Mouse (Mus musculus) fibroblast of lung, adult 2 months (primary cell): ENCODE results near the gene Gdf9.

Source experiments
- DNase-seq: peaks from one replicate; pipeline ENCODE4 v3.0.0-alpha.2; 2011; ENCODE audit warnings: low read depth

Gdf9 gene

GRCm38 (mm10) chr11:53445562-53445961 lies 14.7 kb downstream of the Gdf9 start:
- no peak for DNase-seq

DNA sequence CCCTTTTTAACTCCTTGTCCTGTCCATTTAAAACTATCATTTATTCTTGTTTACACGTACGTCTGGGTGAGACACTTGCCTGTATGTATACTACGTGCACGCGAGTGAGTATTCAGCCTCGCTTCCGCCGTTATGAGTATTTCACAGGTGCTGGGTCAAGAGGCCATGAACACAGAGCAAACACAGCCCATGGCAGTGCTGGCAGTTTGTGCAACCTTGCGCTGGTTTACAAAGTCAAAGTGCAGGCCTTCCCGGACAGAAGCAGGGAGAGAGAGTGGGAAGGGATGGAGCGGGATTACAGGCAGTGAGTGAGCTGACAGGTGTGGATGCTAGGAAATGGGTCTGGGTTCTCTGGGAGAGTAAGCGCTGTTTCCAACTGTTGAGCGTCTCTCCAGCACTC lies 15.4 kb downstream of the Gdf9 start:
- no peak for DNase-seq

DNA sequence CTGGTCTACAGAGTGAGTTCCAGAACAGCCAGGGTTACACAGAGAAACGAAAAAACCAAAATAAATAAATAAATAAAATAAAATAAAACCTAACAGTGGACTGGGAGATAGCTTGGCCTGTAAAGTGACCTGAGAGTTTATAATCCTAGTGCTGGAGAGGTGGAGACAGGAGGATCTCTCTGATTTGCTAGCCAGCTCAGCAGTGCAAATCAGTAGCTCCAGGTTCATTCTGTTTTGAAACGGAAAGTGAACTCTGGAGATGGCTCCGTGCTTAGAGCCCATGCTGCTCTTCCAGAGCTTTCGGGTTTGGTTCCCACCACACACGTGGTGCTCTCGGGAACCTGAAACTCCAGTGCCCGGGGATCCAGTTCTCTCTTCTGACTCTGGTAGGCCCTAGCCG lies 17.2 kb downstream of the Gdf9 start:
- DNase-seq, result no peak

DNA sequence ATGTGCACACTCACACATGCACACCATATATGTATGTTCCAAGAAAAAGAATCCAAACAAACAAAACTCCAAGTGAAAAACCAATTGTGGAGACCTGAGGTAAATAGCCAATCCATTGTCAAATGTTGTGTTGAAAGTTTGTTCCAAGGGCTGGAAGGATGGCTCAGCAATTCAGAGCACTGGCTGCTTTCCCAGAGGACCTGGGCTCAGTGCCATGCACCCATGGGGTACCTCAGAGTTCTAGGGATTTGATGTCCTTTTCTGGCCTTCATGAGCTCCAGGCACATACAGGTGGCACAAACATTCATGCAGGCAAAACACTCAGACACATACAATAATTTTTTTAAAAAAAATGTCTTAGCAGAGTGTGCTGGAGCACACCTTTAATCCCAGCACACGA lies 17.7 kb downstream of the Gdf9 start:
- DNase-seq, result no peak

DNA sequence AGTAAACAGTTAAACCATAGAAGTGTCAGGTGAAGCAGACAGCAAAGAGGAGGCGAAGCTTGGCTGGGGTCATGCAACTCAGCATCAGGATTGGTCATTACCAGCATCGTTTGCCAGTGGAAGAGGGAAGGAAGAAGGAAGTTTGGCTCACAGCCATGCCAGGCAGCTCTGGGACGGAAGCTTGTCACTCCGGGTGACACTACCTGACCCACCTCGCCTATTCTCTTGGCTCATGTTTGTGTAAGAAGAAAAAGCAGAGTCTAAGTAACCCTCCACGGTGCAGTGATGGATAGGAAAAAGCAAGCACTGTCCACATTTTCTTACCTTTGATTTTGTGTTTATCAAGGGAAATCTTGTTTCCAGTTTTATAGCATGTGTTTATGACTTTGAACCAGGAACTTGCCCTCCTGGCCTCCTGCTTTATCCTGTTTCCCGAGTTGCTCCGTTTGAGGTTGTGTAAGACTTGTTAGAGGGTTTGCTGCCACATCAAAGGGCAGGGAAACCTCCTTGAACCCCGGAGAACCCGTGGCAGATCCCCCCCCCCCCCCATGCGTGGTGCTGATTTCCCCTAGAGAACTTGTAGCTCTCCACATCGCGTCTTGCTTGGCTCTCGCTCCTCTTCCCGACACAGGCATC lies 19.4 kb downstream of the Gdf9 start:
- no peak for DNase-seq

DNA sequence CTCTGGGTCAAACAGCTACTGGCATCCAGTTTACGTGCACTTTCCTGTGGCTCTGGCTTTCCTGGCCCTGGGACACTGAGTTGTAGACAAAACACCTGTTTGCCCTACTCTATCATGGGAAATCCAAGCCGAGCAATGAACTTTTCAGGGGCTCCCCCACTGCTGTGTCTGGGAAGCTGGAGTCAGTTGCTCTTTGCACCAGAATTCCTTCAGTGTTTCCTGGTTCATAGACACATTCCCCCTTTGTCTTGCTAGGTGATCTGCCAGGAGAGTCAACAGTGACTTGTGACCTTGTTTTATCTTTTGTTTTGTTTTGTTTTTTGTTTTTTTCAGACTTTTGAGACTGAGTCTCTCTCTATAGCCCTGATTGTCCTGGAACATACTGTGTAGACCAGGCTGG lies 20.5 kb downstream of the Gdf9 start:
- no peak for DNase-seq

DNA sequence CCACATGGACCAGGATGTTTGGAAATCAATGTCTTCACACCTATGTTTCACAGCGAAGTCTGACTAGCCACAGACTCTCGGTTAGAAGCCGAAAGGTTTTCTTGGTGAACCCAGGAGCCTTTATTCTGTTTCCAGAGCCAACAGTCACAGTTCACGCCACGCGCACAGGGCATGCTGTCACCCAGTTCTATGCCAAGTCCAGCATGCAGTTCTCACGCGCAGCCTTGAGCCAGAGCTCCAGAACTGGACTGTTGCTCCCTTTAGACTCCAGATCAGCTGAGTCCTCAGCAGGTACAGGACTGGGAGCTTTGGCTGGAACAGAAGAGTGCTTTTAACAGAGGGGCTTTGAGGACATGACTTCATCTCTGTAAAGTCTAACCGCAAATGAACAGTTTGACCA lies 21.6 kb downstream of the Gdf9 start:
- DNase-seq, result no peak

DNA sequence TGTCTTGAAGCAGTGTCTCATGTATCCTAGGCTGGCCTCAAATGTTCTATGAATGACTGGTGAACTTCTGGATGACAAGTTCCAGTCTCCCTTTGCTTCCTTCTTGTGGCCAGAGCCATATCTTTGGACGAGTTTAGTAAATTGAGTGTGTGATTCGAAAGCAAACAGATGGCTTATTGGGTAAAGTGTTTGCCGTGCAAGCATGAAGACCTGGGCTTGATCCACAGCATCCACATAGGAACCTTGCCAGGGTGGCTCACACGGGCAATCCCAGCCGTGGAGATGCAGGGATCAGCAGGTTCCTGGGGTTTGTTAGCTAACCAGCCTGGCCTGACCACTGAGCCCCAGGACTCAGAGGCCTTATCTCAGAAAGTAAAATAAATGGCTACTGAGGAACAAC lies 22.2 kb downstream of the Gdf9 start:
- no peak for DNase-seq

- DNase-seq, result no peak
Measured at GRCm38 (mm10) chr11:53456474-53457371, 25.9 kb downstream of the Gdf9 start, which contains the start of the genes Gm10447 and Shroom1. Gene Gm10447 (minus strand): TSS chr11:53457110. Gene Shroom1 (plus strand): TSS chr11:53457205.

GRCm38 (mm10) chr11:53457372-53457954 lies 26.6 kb downstream of the Gdf9 start:
- DNase-seq, result no peak

DNA sequence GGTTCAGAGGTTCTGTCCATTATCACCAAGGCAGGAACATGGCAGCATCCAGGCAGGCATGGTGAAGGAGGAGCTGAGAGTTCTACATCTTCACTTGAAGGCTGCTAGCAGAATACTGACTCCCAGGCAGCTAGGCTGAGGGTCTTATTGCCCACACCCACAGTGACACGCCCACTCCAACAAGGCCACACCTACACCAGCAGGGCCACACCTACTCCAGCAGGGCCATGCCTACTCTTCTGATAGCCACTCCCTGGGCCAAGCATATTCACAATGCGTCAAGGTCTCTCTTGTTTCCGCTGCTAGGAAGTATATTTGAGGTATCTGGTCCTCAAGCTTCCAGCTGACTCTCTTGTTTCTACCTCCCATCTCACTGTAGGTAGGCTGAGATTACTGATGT lies 28.2 kb downstream of the Gdf9 start:
- no peak for DNase-seq

DNA sequence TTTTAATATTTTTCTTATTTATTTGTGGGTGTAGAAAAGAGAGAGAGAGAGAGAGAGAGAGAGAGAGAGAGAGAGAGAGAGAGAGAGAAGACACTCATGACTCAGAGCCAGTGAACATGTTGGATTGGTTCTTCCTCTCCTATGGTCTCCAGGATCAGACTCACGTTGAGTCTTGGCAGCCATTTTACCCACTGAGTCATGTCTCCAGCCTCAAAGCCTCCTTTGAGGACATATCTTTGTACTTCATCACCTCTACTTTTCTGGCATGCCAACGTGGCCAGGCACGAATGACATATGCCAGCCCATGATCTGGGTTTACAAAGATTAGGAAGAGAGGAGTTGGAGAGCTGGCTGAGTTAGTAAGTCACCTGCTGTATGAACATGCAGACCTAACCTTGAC lies 29.4 kb downstream of the Gdf9 start:
- peak; percentile 74 for DNase-seq

GRCm38 (mm10) chr11:53461727-53462126 lies 30.9 kb downstream of the Gdf9 start:
- no peak for DNase-seq

DNA sequence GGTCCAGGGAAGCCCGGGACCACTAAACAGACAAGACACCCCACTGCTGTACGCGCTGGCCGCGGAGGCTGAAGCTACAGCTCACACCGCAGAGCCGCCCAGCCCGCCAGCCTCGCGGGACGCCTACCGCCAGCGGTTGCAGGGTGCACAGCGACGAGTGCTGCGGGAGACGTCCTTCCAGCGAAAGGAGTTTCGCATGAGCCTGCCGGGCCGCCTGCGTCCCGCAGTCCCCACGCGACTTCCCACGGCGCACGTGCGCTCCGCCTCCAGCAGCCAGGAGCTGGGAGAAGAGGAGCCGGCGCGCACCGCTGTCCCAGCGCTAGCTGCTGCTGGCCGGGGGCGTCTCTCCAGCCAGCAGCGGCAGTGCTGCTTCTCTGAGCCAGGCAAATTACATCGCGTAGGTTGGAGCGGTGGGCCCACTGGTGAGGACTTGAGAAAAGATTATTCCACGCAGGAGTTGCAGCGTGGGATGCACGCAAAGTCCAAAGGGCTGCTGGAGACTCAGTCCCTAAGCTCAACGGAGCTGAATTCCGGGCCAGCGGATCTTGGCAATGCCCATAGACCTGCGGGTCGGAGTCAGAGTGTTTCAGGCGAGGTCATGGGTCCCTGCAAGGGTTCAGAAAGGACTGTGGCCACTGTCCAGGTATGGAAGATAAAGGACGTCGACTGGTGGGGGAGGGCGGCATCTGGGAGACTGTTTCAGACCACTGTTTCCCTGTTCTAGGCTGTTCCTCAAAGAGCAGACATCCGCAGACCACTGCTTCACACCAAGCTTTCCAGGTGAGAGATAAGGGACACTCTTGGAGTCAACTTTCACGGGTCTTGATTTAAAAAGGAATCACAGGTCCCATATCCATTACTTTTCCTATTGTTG lies 33.0 kb downstream of the Gdf9 start:
- DNase-seq, result no peak

GRCm38 (mm10) chr11:53466231-53466971 lies 35.6 kb downstream of the Gdf9 start:
- no peak for DNase-seq

DNA sequence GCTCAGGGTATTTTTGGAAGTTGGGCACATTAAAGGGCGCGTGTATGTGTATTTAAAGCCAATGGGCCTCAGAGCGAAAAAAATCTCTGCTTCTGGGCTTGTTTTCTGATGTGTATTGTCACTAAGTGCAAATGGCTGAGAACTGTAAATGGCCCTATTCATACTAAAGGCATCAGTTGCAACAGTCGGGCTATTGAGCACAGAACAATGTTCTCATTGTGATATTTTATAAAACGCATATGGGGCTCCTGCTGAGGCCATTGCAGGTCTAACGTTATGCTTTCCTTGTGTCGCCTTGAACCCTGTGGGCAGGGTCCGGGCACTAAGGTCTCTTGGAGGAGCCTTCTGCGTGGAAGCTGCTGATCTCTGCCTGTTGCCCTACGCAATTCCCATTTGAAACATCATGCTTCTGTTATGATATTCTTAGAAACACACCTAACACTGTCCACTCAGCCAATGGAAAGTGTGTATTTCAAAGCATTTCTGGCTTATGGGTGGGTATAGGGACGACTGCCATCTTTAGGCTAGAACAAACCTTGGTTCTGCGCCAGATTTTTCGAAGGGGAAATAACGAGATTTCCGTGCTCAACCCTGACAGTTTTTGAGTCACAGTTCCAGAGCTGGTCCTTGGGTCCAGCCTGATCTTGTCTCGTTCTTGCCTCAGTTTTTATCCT lies 38.6 kb downstream of the Gdf9 start:
- no peak for DNase-seq

DNA sequence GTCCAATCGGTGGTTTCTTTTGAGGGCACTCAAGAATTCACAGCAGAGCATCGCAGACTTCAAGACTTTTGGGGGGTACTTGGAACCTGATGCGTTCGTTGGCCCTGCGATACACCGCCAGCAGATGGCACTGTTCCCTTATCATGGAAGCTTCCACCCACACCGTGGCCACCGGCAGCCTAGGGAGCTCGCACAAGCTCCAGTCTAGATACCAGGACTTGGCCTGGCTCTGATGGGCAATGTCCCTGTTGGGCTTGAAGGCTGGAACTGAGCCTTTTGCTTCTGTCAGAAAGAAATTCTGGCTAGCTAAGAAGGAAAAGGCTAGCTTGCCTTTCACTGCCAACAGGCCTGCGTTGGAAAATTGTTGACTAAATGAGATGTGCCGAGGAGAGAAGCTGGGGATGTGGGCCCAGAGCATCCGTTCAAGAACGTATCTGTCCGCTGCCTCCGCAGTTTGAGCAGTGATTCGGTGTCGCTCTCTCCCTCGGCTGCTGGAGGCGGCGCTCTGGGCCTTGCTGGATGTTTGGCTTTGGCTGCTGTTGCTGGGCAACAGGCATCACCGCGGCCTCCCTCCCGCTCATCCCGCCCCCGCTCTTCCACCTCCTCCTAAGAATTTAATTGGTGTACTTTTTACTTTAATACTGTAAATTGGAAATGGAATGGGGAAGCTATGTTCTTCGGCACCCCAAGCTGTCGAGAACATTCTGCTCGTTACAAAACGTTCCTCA lies 39.3 kb downstream of the Gdf9 start, which contains the start of gene Gm9837:
TSS of gene Gm9837 (minus strand) at position 512 of the 728 bp plus-strand sequence.
- DNase-seq, result peak; percentile 71

DNA sequence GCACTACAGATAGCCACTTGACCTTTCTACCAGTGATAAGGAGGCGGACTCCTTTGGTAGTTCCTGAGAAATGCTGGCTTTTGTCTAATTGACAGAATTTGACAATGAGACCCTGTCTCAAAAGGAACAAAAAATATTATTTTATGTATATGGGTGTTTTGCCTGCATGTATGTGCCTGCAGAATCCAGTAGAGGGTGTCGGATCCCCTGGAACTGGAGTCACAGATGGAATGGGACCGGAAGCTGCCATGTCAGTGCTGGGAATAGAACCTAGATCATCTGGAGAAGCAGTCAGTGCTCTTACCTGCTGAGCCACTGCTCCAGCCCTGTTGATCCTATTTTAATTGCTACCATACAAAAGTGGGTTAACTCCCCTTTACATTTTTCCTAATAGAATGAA lies 41.9 kb downstream of the Gdf9 start:
- DNase-seq, result no peak

DNA sequence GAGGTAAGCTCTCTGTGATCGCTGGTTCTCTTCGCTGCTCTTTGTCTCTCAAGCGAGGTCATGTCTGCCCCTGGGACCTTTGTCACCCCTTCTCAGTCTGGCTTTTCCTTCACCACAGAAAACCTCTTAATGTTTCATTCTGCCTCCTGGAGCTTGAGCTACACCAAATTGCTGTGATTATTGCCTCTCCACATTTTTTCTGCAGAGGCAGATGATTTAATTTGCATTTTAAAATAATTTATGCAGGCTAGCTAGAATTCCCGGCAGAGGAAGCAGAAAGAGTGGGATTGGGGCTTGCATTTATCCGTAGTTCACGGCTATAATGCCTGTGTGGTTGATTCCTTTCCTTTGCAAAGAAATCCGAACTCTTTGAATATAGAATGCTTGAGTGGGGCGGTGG lies 44.8 kb downstream of the Gdf9 start:
- no peak for DNase-seq

DNA sequence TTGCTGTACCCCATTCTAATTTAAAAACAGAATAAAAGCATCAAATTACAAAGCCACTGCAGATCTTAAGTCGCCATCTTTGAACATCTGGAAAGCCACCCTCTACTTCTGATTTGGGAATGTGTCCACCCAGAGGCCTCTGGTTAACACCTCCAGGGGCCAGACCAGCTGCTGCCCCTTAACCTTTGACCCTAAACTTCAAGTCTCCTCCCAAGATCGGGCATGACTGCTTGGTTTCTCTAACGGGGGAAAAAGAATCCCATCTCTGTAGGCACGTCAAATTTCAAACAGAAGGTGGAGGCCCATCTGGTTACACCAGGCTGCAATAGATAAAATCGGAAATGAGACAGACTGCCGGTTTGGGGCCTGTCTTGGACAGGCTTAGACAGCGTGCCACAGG lies 47.0 kb downstream of the Gdf9 start:
- DNase-seq, result no peak
